Mouse (Mus musculus): ENCODE results near the gene Gnat1. TPM values are rescaled to one million over a fixed set of nuclear protein-coding genes. Genes with fewer than 3 reads are reported as not detected.

Gene Gnat1
- polyA plus RNA-seq, 1 experiment = 0.09 TPM

DNA sequence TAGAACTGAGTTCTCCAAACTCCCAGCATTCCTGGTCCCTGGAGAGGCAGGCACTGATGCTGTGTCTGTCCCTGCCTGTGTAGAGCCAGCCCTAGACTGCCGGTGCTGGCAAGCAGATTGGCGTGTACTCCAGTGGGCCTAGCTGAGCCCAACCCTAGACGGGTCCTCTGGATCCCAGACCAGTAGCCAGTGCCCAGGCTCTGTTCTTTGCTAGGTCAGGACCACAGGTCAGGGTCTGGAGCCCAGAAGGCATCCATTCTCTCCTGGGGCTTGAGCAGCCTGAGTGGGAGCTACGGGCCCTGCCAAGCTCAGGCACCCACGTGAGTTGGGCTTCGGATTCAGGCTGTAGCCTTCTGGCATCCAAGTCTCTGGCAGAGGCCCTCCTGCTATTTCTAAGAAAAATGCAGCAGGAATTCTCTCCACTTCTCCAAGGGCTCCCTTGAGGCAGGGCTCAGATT, 20.6 kb upstream of the Gnat1 start:
- Histone ChIP-seq H3K4me3 (ENCODE audit: insufficient read depth, low read depth, low read length) (no peak overlapping the region), H3K36me3 (ENCODE audit: control insufficient read depth, insufficient read depth, low read length) (no peaks in the 10 kb centered on the region), H3K4me1 (ENCODE audit: control insufficient read depth, insufficient read depth, low read length) (peaks cover 19% of the 10 kb centered on the region), H3K27me3 (replicated peaks; ENCODE audit: control insufficient read depth, insufficient read depth, low read length) (no peaks in the 10 kb centered on the region), H3K27ac (ENCODE audit: insufficient read depth, low read depth, low read length) (no peak overlapping the region)
- 39% methylated on average over 6 of the region's 6 CpGs for WGBS
- no peak for DNase-seq
- TF ChIP-seq POLR2A (IDR thresholded peaks at IDR 0.05; ENCODE audit: low read depth, low read length) = no peak
- TF ChIP-seq CTCF (conservative IDR thresholded peaks at IDR 0.05; ENCODE audit: insufficient read depth, insufficient read length, low read depth, low read length) = no peak

DNA sequence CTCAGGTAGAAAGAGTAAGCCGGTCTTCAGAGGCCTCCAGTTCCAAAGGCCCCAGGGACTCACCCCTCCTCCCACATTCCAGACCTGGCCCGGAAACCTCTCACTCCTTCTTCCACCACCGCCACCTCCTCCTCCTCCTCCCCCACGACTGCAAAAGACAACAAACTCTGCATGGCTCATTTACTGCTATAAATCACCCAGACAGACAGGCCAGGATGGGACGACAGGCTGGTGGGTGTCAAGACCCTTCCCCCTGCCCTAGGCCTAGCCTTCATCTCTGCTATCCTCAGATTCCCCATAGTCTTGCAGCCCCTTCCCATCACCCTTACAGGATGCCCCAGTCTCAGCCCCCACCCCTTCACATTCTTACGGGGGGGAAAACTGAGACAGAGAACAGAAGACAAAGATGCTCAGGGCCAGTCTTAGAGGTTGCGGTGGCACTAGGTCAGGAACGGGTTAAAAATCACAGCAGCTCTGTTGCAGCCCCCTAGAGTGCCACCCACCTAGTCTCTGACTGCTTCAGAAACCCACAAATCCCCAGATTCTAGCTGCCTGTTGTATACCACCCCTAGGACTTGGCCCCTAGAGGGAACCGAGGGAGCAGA, 20.0 kb upstream of the Gnat1 start:
- Histone ChIP-seq H3K27ac (ENCODE audit: insufficient read depth, low read depth, low read length) (no peak overlapping the region; the same call in 1 of the 2 replicates), H3K4me3 (ENCODE audit: insufficient read depth, low read depth, low read length) (no peak overlapping the region), H3K27me3 (replicated peaks; ENCODE audit: control insufficient read depth, insufficient read depth, low read length) (no peaks in the 10 kb centered on the region), H3K36me3 (ENCODE audit: control insufficient read depth, insufficient read depth, low read length) (no peaks in the 10 kb centered on the region), H3K4me1 (ENCODE audit: control insufficient read depth, insufficient read depth, low read length) (peaks cover 19% of the 10 kb centered on the region)
- WGBS = 25% methylated on average over 9 of the region's 9 CpGs
- TF ChIP-seq CTCF (conservative IDR thresholded peaks at IDR 0.05; ENCODE audit: insufficient read depth, insufficient read length, low read depth, low read length) (no peak), POLR2A (IDR thresholded peaks at IDR 0.05; ENCODE audit: low read depth, low read length) (no peak)
- peak; percentile 49 for DNase-seq

GRCm38 (mm10) chr9:107698611-107699190, 19.2 kb upstream of the Gnat1 start:
- Histone ChIP-seq H3K27me3 (replicated peaks; ENCODE audit: control insufficient read depth, insufficient read depth, low read length) (no peaks in the 10 kb centered on the region), H3K4me1 (ENCODE audit: control insufficient read depth, insufficient read depth, low read length) (peaks cover 19% of the 10 kb centered on the region), H3K27ac (ENCODE audit: insufficient read depth, low read depth, low read length) (peak overlapping the region; percentile 36; the same call in 1 of the 2 replicates), H3K36me3 (ENCODE audit: control insufficient read depth, insufficient read depth, low read length) (no peaks in the 10 kb centered on the region), H3K4me3 (ENCODE audit: insufficient read depth, low read depth, low read length) (no peak overlapping the region)
- TF ChIP-seq POLR2A (IDR thresholded peaks at IDR 0.05; ENCODE audit: low read depth, low read length) (no peak), CTCF (conservative IDR thresholded peaks at IDR 0.05; ENCODE audit: insufficient read depth, insufficient read length, low read depth, low read length) (no peak; the same call in 1 of the 2 replicates)
- peak; percentile 71 for DNase-seq
- WGBS = 27% methylated on average over 14 of the region's 14 CpGs

GRCm38 (mm10) chr9:107697811-107698521, 18.5 kb upstream of the Gnat1 start:
- no peaks in the 10 kb centered on the region for H3K36me3 ChIP-seq (ENCODE audit: control insufficient read depth, insufficient read depth, low read length)
- 37% methylated on average over 14 of the region's 14 CpGs for WGBS
- H3K4me1 ChIP-seq (ENCODE audit: control insufficient read depth, insufficient read depth, low read length) = peaks cover 19% of the 10 kb centered on the region
- H3K27ac ChIP-seq (ENCODE audit: insufficient read depth, low read depth, low read length) = 0 out of 2 replicates have a peak overlapping the region, but pooled peaks have one; percentile 36
- TF ChIP-seq POLR2A (IDR thresholded peaks at IDR 0.05; ENCODE audit: low read depth, low read length) (no peak), CTCF (conservative IDR thresholded peaks at IDR 0.05; ENCODE audit: insufficient read depth, insufficient read length, low read depth, low read length) (no peak)
- H3K4me3 ChIP-seq (ENCODE audit: insufficient read depth, low read depth, low read length) = no peak overlapping the region
- no peak for DNase-seq
- H3K27me3 ChIP-seq (replicated peaks; ENCODE audit: control insufficient read depth, insufficient read depth, low read length) = no peaks in the 10 kb centered on the region

DNA sequence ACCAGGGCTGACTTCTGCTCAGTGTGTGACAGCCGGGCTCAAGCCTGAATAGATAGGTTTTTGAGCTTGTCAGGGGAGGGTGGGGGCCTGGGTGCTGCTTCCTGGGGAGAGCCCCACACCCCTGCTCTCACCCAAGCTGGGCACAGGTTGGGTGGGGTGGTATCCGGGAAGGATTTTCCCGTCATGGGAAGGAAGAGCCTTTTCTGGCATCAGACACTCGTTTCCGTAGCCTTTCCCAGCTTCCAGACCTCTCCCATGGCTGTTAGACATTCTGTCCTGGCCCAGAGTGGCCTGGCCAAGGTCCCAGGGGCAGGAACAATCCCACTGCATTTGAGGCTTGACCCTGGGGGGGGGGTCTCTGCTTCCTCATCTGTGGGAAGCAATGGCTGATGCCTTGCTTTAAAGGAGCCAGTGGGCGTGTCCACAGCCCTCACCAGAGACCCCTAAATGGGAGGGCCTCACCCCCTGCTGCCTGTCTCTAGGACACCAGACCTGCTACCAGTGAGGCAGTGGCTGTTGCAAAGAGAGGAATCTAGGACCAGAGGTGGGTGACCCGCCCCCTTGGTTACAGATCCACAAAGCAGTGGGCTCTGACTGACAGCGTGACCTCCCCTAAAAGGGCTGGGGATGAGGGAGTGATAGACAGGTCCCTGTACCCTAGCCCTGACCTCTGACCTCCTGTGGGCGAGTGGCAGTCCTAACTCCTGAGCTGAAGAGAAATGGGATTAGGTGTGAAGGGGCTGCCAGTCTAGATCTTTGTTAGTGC, 17.5 kb upstream of the Gnat1 start:
- Histone ChIP-seq H3K27me3 (replicated peaks; ENCODE audit: control insufficient read depth, insufficient read depth, low read length) (no peaks in the 10 kb centered on the region), H3K4me1 (ENCODE audit: control insufficient read depth, insufficient read depth, low read length) (peaks cover 19% of the 10 kb centered on the region), H3K36me3 (ENCODE audit: control insufficient read depth, insufficient read depth, low read length) (no peaks in the 10 kb centered on the region), H3K4me3 (ENCODE audit: insufficient read depth, low read depth, low read length) (no peak overlapping the region), H3K27ac (ENCODE audit: insufficient read depth, low read depth, low read length) (peak overlapping the region; percentile 76)
- WGBS = 72% methylated on average over 9 of the region's 9 CpGs
- peak; percentile 76 for DNase-seq
- no peak for TF ChIP-seq CTCF (conservative IDR thresholded peaks at IDR 0.05; ENCODE audit: insufficient read depth, insufficient read length, low read depth, low read length)

- peak overlapping the region; percentile 34 for H3K27ac ChIP-seq (ENCODE audit: insufficient read depth, low read depth, low read length)
- H3K4me3 ChIP-seq (ENCODE audit: insufficient read depth, low read depth, low read length) = no peak overlapping the region
- H3K36me3 ChIP-seq (ENCODE audit: control insufficient read depth, insufficient read depth, low read length) = no peaks in the 10 kb centered on the region
- TF ChIP-seq CTCF (conservative IDR thresholded peaks at IDR 0.05; ENCODE audit: insufficient read depth, insufficient read length, low read depth, low read length) = no peak
- TF ChIP-seq POLR2A (IDR thresholded peaks at IDR 0.05; ENCODE audit: low read depth, low read length) = no peak
- H3K4me1 ChIP-seq (ENCODE audit: control insufficient read depth, insufficient read depth, low read length) = peaks cover 19% of the 10 kb centered on the region
- 45% methylated on average over 6 of the region's 6 CpGs for WGBS
- H3K27me3 ChIP-seq (replicated peaks; ENCODE audit: control insufficient read depth, insufficient read depth, low read length) = no peaks in the 10 kb centered on the region
- no peak for DNase-seq
Observed at GRCm38 (mm10) chr9:107696106-107696479, 16.6 kb upstream of the Gnat1 start.
